Mouse (Mus musculus): Measurements from ENCODE around the gene Afg3l1.
"Not testable (repeated sequence)": the region's sequence is repeated elsewhere in the genome, so short reads cannot be mapped to it uniquely, and the experiment has no call there.

GRCm38 (mm10) chr8:123430936-123431335, 46.8 kb upstream of the Afg3l1 start:
- not testable (repeated sequence) for TF ChIP-seq CTCF (IDR thresholded peaks at IDR 0.05; ENCODE audit: insufficient read depth, low read length); POLR2A (IDR thresholded peaks at IDR 0.05; ENCODE audit: borderline replicate concordance, extremely low read depth, low read depth, low read length)

Data from lung, adult 2 months (tissue).